Mouse (Mus musculus) intestine, embryonic 14.5 days (tissue): Measurements from ENCODE around the gene Fam198b. TPM values are rescaled to one million over a fixed set of nuclear protein-coding genes. Genes with fewer than 3 reads are reported as not detected.

Experiments used
- ATAC-seq: fragments of 200-750 bp; cut with Nextera tagmentation; replicated peaks from 2 replicates; pipeline ENCODE4 v1.8.0; 2017; ENCODE audit warnings: low read depth, moderate number of reproducible peaks, moderate TSS enrichment, moderate library complexity; ENCODE audit not compliant: low FRiP score, low TSS enrichment
- DNase-seq: peaks from one replicate; pipeline ENCODE4 v3.0.0-alpha.2; 2018; ENCODE audit warnings: low spot score
- H3K27ac ChIP-seq: fragments of 300-500 bp; sonication (generic); 2 replicates; pipeline ENCODE4 v1.5.1; 2014; ENCODE audit warnings: low read depth, mild to moderate bottlenecking, control low read depth
- H3K27me3 ChIP-seq: fragments of 300-500 bp; sonication (generic); replicated peaks from 2 replicates; pipeline ENCODE4 v1.6.1; 2014; ENCODE audit warnings: low read length, control low read depth; ENCODE audit not compliant: control insufficient read depth, insufficient read depth
- H3K36me3 ChIP-seq: fragments of 300-500 bp; sonication (generic); 2 replicates; pipeline ENCODE4 v1.6.1; 2014; ENCODE audit warnings: low read length, control low read depth; ENCODE audit not compliant: control insufficient read depth, insufficient read depth
- H3K4me1 ChIP-seq: fragments of 300-500 bp; sonication (generic); replicated peaks from 2 replicates; pipeline ENCODE4 v1.6.1; 2014; ENCODE audit warnings: low read length, control low read depth, mixed read lengths; ENCODE audit not compliant: control insufficient read depth, insufficient read depth
- H3K4me2 ChIP-seq: fragments of 300-500 bp; sonication (generic); 2 replicates; pipeline ENCODE4 v1.6.1; 2014; ENCODE audit warnings: low read length
- H3K4me3 ChIP-seq: fragments of 300-500 bp; sonication (generic); 2 replicates; pipeline ENCODE4 v1.5.1; 2014; ENCODE audit warnings: low read depth, low read length, control low read depth, mixed read lengths
- H3K9ac ChIP-seq: fragments of 300-500 bp; sonication (generic); 2 replicates; pipeline ENCODE4 v1.6.1; 2014; ENCODE audit warnings: mild to moderate bottlenecking, low read length
- H3K9me3 ChIP-seq: fragments of 300-500 bp; sonication (generic); 2 replicates; pipeline ENCODE4 v1.6.1; 2016; ENCODE audit warnings: low read length, control low read depth; ENCODE audit not compliant: control insufficient read depth
- WGBS: fragments of 180-500 bp; shearing (Covaris S2); extraction: QIAGEN DNeasy Blood & Tissue Kit; methylation state at CpG from one replicate; pipeline ENCODE4 v1.1.7; 2014; 5-methylcytosine and 5-hydroxymethylcytosine counted together
- polyA plus RNA-seq: library from polyadenylated mRNA; unstranded; fragments of >200 nt; fragmentation: Nextera tagmentation; extraction: Ambion mirVana; gene quantifications from 2 replicates; pipeline ENCODE4 v1.2.1, GENCODE M21; 2014

Gene Fam198b
- polyA plus RNA-seq, 1 experiment from 2014 or later, result 10.8 TPM

DNA sequence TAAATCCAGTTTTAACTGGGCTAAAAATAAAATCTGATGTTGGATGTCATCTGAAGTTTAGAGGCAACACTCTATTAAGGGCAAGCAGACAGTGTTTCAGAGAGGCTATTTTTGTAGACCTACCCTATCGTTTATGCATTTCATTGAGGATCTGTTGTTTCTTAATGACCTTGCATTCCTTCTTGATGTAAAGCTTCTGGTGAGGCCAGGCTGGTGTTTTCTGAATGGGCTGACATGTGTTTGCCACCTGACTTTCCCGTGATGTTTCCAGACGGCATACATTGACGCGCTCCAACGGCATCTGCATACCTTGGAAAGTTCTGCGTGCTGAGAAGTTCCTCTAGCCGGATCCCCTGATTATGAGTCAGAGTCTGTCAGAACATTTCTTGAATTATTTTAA lies 104.9 kb downstream of the Fam198b start:
- no peak overlapping the region for H3K9ac ChIP-seq
- no peak for ATAC-seq
- H3K9me3 ChIP-seq, result no peaks in the 10 kb centered on the region
- 40% methylated on average over 8 of the region's 8 CpGs for WGBS
- DNase-seq, result no peak
- no peaks in the 10 kb centered on the region for H3K27me3 ChIP-seq
- H3K4me1 ChIP-seq, result peaks cover 6% of the 10 kb centered on the region; the same call in 1 of the 2 replicates
- no peak overlapping the region for H3K4me3 ChIP-seq
- no peak overlapping the region for H3K27ac ChIP-seq
- no peak overlapping the region for H3K4me2 ChIP-seq
- H3K36me3 ChIP-seq, result no peaks in the 10 kb centered on the region

DNA sequence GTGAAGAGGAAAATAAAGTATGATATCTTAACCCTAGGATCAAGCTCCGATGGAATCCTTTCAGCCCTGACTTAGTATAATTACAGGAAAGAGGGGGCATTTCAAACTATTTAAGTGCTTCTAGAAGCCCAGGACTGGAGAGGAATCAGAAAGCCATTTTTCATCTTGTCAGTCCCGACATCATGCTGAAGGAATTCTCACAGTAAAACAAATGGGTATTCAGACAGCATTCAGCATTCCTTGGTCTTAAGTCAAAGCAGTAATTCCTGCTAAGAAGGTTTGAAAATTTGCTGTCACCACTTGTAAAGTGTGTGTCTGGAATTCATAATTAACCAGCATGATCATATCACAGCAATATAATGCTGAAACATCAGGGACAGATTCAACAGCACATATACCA lies 105.6 kb downstream of the Fam198b start:
- no peak for ATAC-seq
- H3K4me3 ChIP-seq, result no peak overlapping the region
- no peaks in the 10 kb centered on the region for H3K9me3 ChIP-seq
- no peak overlapping the region for H3K27ac ChIP-seq
- no peak for DNase-seq
- H3K4me2 ChIP-seq, result no peak overlapping the region
- WGBS, result 31% methylated on average over 2 of the region's 2 CpGs
- H3K27me3 ChIP-seq, result no peaks in the 10 kb centered on the region
- H3K9ac ChIP-seq, result no peak overlapping the region
- no peaks in the 10 kb centered on the region for H3K36me3 ChIP-seq
- H3K4me1 ChIP-seq, result peaks cover 6% of the 10 kb centered on the region; the same call in 1 of the 2 replicates

DNA sequence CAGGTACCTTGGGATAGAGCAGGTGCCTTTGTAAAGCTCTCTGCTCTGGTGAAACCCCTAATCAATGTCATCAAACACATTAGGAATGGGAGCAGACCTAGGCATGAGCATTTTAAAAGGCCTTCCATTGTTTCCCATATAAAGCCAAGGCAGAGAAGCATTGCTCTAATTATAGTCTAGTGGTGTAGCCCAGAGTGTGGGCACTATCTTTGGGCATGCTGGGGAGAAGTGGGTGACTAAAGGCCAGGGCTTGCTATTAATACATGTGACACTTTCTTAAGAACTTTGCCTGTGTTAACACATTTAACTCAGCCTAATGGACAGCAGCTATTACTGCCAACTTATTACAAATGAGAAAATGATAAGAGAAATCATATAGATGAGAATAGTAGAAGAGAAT lies 106.1 kb downstream of the Fam198b start:
- Histone ChIP-seq H3K27me3 (no peaks in the 10 kb centered on the region), H3K9ac (no peak overlapping the region), H3K27ac (no peak overlapping the region), H3K4me3 (no peak overlapping the region), H3K4me2 (no peak overlapping the region), H3K36me3 (no peaks in the 10 kb centered on the region), H3K9me3 (no peaks in the 10 kb centered on the region), H3K4me1 (peaks cover 6% of the 10 kb centered on the region; the same call in 1 of the 2 replicates)
- ATAC-seq (no peak), DNase-seq (no peak)

DNA sequence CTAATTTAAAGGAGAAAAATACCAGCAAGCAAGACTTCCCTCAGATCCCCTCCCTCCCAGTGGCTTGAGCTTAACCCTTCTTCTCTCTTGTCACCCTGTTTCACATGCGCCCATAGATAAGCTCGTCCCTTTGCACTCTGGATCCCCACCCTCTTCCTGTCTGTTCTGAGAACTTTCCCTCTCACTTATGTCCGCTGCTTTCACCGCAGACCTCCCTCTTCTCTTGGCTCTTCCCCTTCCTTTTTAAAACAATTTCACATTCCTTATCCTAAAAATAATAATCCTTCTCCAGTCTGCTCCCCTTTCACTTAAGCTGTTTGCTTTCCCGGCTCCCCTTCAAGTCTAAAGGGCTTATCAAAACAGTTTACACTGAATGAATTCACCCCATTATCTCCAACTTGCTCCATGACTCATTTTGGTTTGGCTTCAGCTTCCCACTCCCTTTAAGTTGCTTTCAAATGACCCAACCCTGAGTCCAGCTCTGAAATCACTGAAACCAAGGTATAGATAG lies 109.8 kb downstream of the Fam198b start:
- Histone ChIP-seq H3K27ac (no peak overlapping the region), H3K36me3 (no peaks in the 10 kb centered on the region), H3K4me1 (peaks cover 6% of the 10 kb centered on the region; the same call in 1 of the 2 replicates), H3K9ac (no peak overlapping the region), H3K9me3 (no peaks in the 10 kb centered on the region), H3K27me3 (no peaks in the 10 kb centered on the region), H3K4me2 (no peak overlapping the region), H3K4me3 (no peak overlapping the region)
- no peak for ATAC-seq
- DNase-seq, result no peak
- 36% methylated on average over 5 of the region's 5 CpGs for WGBS

DNA sequence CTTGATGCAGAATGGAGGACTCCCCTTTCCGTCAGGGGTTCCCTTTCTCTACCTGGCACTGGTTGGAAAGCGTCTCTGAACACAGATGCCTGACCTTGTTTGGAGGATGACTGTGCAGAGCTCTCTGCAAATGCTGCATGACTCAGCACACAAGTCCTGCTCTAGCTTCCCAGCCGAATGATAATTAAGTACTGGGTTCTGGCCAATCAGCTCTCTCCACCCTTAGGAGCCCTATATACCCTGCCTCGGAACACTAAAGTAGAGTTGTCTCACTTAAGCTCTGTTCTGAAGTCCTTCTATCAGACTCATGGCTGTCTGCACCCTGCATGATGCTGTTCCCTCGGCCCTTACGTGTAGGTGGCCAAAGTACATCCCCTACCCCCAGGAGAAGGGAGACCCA lies 111.4 kb downstream of the Fam198b start:
- no peaks in the 10 kb centered on the region for H3K27me3 ChIP-seq
- DNase-seq (no peak), ATAC-seq (no peak)
- peaks cover 6% of the 10 kb centered on the region; the same call in 1 of the 2 replicates for H3K4me1 ChIP-seq
- no peak overlapping the region for H3K27ac ChIP-seq
- H3K4me2 ChIP-seq, result no peak overlapping the region
- WGBS, result 80% methylated on average over 6 of the region's 6 CpGs
- H3K9me3 ChIP-seq, result no peaks in the 10 kb centered on the region
- no peaks in the 10 kb centered on the region for H3K36me3 ChIP-seq
- no peak overlapping the region for H3K9ac ChIP-seq
- H3K4me3 ChIP-seq, result no peak overlapping the region

Other genes with a start within 250 kb of the Fam198b start
- not detected in 2 replicates for gene Rxfp1, start 146.7 kb upstream of the Fam198b start, polyA plus RNA-seq
- 4.7 and 5.5 TPM in 2 replicates for gene Tmem144, start 31.8 kb upstream of the Fam198b start, polyA plus RNA-seq